Mouse (Mus musculus): ENCODE measurements around the gene Adarb1. TPM values are rescaled to one million over a fixed set of nuclear protein-coding genes. Genes with fewer than 3 reads are reported as not detected.

Adarb1 gene
- polyA plus RNA-seq, 1 experiment from 2014 or later, result 4.5 TPM

- ATAC-seq (replicated peaks; ENCODE audit: low FRiP score), result no peak
- Histone ChIP-seq H3K9me3 (ENCODE audit: control insufficient read depth, low read length) (no peaks in the 10 kb centered on the region), H3K4me1 (replicated peaks; ENCODE audit: control insufficient read depth, insufficient read depth, low read length) (no peaks in the 10 kb centered on the region), H3K27me3 (replicated peaks; ENCODE audit: control insufficient read depth, insufficient read depth, low read length) (no peaks in the 10 kb centered on the region), H3K4me3 (ENCODE audit: low read depth, low read length) (no peak overlapping the region), H3K27ac (ENCODE audit: low read depth, low read length) (no peak overlapping the region), H3K9ac (ENCODE audit: low read depth, low read length) (no peak overlapping the region), H3K36me3 (ENCODE audit: control insufficient read depth, insufficient read depth, low read length) (no peaks in the 10 kb centered on the region), H3K4me2 (no peak overlapping the region)
- no peak for DNase-seq (ENCODE audit: low spot score)
- 74% methylated on average over 6 of the region's 6 CpGs for WGBS
Observed at GRCm38 (mm10) chr10:77391072-77391471, 27.0 kb downstream of the Adarb1 start.

- 62% methylated on average over 1 of the region's 1 CpGs for WGBS
- H3K4me2 ChIP-seq, result no peak overlapping the region
- H3K36me3 ChIP-seq (ENCODE audit: control insufficient read depth, insufficient read depth, low read length), result no peaks in the 10 kb centered on the region
- H3K27me3 ChIP-seq (replicated peaks; ENCODE audit: control insufficient read depth, insufficient read depth, low read length), result no peaks in the 10 kb centered on the region
- H3K9me3 ChIP-seq (ENCODE audit: control insufficient read depth, low read length), result no peaks in the 10 kb centered on the region
- DNase-seq (ENCODE audit: low spot score) (no peak), ATAC-seq (replicated peaks; ENCODE audit: low FRiP score) (no peak)
- no peak overlapping the region for H3K9ac ChIP-seq (ENCODE audit: low read depth, low read length)
- H3K4me1 ChIP-seq (replicated peaks; ENCODE audit: control insufficient read depth, insufficient read depth, low read length), result no peaks in the 10 kb centered on the region
- no peak overlapping the region for H3K4me3 ChIP-seq (ENCODE audit: low read depth, low read length)
- H3K27ac ChIP-seq (ENCODE audit: low read depth, low read length), result no peak overlapping the region
Observed at GRCm38 (mm10) chr10:77387558-77387957, 30.5 kb downstream of the Adarb1 start.

GRCm38 (mm10) chr10:77385731-77386130 is 32.3 kb downstream of the Adarb1 start:
- no peak overlapping the region for H3K9ac ChIP-seq (ENCODE audit: low read depth, low read length)
- H3K36me3 ChIP-seq (ENCODE audit: control insufficient read depth, insufficient read depth, low read length), result no peaks in the 10 kb centered on the region
- ATAC-seq (replicated peaks; ENCODE audit: low FRiP score) (no peak), DNase-seq (ENCODE audit: low spot score) (no peak)
- H3K4me2 ChIP-seq, result no peak overlapping the region
- no peaks in the 10 kb centered on the region for H3K9me3 ChIP-seq (ENCODE audit: control insufficient read depth, low read length)
- no peaks in the 10 kb centered on the region for H3K27me3 ChIP-seq (replicated peaks; ENCODE audit: control insufficient read depth, insufficient read depth, low read length)
- no peak overlapping the region for H3K27ac ChIP-seq (ENCODE audit: low read depth, low read length)
- WGBS, result 79% methylated on average over 4 of the region's 4 CpGs
- H3K4me3 ChIP-seq (ENCODE audit: low read depth, low read length), result no peak overlapping the region
- H3K4me1 ChIP-seq (replicated peaks; ENCODE audit: control insufficient read depth, insufficient read depth, low read length), result no peaks in the 10 kb centered on the region

- no peak overlapping the region for H3K9ac ChIP-seq (ENCODE audit: low read depth, low read length)
- no peak overlapping the region for H3K4me3 ChIP-seq (ENCODE audit: low read depth, low read length)
- H3K27me3 ChIP-seq (replicated peaks; ENCODE audit: control insufficient read depth, insufficient read depth, low read length), result no peaks in the 10 kb centered on the region
- no peaks in the 10 kb centered on the region for H3K36me3 ChIP-seq (ENCODE audit: control insufficient read depth, insufficient read depth, low read length)
- ATAC-seq (replicated peaks; ENCODE audit: low FRiP score), result no peak
- no peak overlapping the region for H3K27ac ChIP-seq (ENCODE audit: low read depth, low read length)
- DNase-seq (ENCODE audit: low spot score), result no peak
- 86% methylated on average over 8 of the region's 8 CpGs for WGBS
- no peak overlapping the region for H3K4me2 ChIP-seq
- no peaks in the 10 kb centered on the region for H3K4me1 ChIP-seq (replicated peaks; ENCODE audit: control insufficient read depth, insufficient read depth, low read length)
- H3K9me3 ChIP-seq (ENCODE audit: control insufficient read depth, low read length), result no peaks in the 10 kb centered on the region
Observed at GRCm38 (mm10) chr10:77383045-77383444, 35.0 kb downstream of the Adarb1 start.

- 64% methylated on average over 2 of the region's 2 CpGs for WGBS
Observed at GRCm38 (mm10) chr10:77381191-77381590, 36.9 kb downstream of the Adarb1 start.

GRCm38 (mm10) chr10:77380716-77381115 is 37.4 kb downstream of the Adarb1 start:
- H3K27ac ChIP-seq (ENCODE audit: low read depth, low read length), result no peak overlapping the region
- no peak overlapping the region for H3K4me3 ChIP-seq (ENCODE audit: low read depth, low read length)
- ATAC-seq (replicated peaks; ENCODE audit: low FRiP score), result no peak
- DNase-seq (ENCODE audit: low spot score), result no peak
- 78% methylated on average over 6 of the region's 6 CpGs for WGBS
- H3K9me3 ChIP-seq (ENCODE audit: control insufficient read depth, low read length), result no peaks in the 10 kb centered on the region
- no peaks in the 10 kb centered on the region for H3K4me1 ChIP-seq (replicated peaks; ENCODE audit: control insufficient read depth, insufficient read depth, low read length)
- no peak overlapping the region for H3K9ac ChIP-seq (ENCODE audit: low read depth, low read length)
- H3K4me2 ChIP-seq, result no peak overlapping the region
- no peaks in the 10 kb centered on the region for H3K27me3 ChIP-seq (replicated peaks; ENCODE audit: control insufficient read depth, insufficient read depth, low read length)
- no peaks in the 10 kb centered on the region for H3K36me3 ChIP-seq (ENCODE audit: control insufficient read depth, insufficient read depth, low read length)

More at GRCm38 (mm10) chr10:77381191-77381590, 36.9 kb downstream of the Adarb1 start:
- DNase-seq (ENCODE audit: low spot score) (no peak), ATAC-seq (replicated peaks; ENCODE audit: low FRiP score) (no peak)
- Histone ChIP-seq H3K9me3 (ENCODE audit: control insufficient read depth, low read length) (no peaks in the 10 kb centered on the region), H3K27ac (ENCODE audit: low read depth, low read length) (no peak overlapping the region), H3K36me3 (ENCODE audit: control insufficient read depth, insufficient read depth, low read length) (no peaks in the 10 kb centered on the region), H3K9ac (ENCODE audit: low read depth, low read length) (no peak overlapping the region), H3K4me2 (no peak overlapping the region), H3K4me3 (ENCODE audit: low read depth, low read length) (no peak overlapping the region), H3K4me1 (replicated peaks; ENCODE audit: control insufficient read depth, insufficient read depth, low read length) (no peaks in the 10 kb centered on the region), H3K27me3 (replicated peaks; ENCODE audit: control insufficient read depth, insufficient read depth, low read length) (no peaks in the 10 kb centered on the region)

- WGBS, result 94% methylated on average over 4 of the region's 4 CpGs
Observed at GRCm38 (mm10) chr10:77379199-77379598, 38.9 kb downstream of the Adarb1 start.

GRCm38 (mm10) chr10:77376056-77376455 is 42.0 kb downstream of the Adarb1 start:
- ATAC-seq (replicated peaks; ENCODE audit: low FRiP score) (no peak), DNase-seq (ENCODE audit: low spot score) (no peak)
- Histone ChIP-seq H3K27ac (ENCODE audit: low read depth, low read length) (no peak overlapping the region), H3K4me3 (ENCODE audit: low read depth, low read length) (no peak overlapping the region), H3K36me3 (ENCODE audit: control insufficient read depth, insufficient read depth, low read length) (no peaks in the 10 kb centered on the region), H3K9me3 (ENCODE audit: control insufficient read depth, low read length) (no peaks in the 10 kb centered on the region), H3K4me2 (no peak overlapping the region), H3K4me1 (replicated peaks; ENCODE audit: control insufficient read depth, insufficient read depth, low read length) (no peaks in the 10 kb centered on the region), H3K9ac (ENCODE audit: low read depth, low read length) (no peak overlapping the region), H3K27me3 (replicated peaks; ENCODE audit: control insufficient read depth, insufficient read depth, low read length) (no peaks in the 10 kb centered on the region)
- WGBS, result 74% methylated on average over 1 of the region's 1 CpGs

More at GRCm38 (mm10) chr10:77379199-77379598, 38.9 kb downstream of the Adarb1 start:
- ATAC-seq (replicated peaks; ENCODE audit: low FRiP score), result no peak
- DNase-seq (ENCODE audit: low spot score), result no peak
- H3K36me3 ChIP-seq (ENCODE audit: control insufficient read depth, insufficient read depth, low read length), result no peaks in the 10 kb centered on the region
- no peaks in the 10 kb centered on the region for H3K27me3 ChIP-seq (replicated peaks; ENCODE audit: control insufficient read depth, insufficient read depth, low read length)
- no peak overlapping the region for H3K9ac ChIP-seq (ENCODE audit: low read depth, low read length)
- H3K4me2 ChIP-seq, result no peak overlapping the region
- no peak overlapping the region for H3K27ac ChIP-seq (ENCODE audit: low read depth, low read length)
- H3K4me1 ChIP-seq (replicated peaks; ENCODE audit: control insufficient read depth, insufficient read depth, low read length), result no peaks in the 10 kb centered on the region
- H3K9me3 ChIP-seq (ENCODE audit: control insufficient read depth, low read length), result no peaks in the 10 kb centered on the region
- H3K4me3 ChIP-seq (ENCODE audit: low read depth, low read length), result no peak overlapping the region

- ATAC-seq (replicated peaks; ENCODE audit: low FRiP score) (no peak), DNase-seq (ENCODE audit: low spot score) (no peak)
- Histone ChIP-seq H3K27ac (ENCODE audit: low read depth, low read length) (no peak overlapping the region), H3K4me1 (replicated peaks; ENCODE audit: control insufficient read depth, insufficient read depth, low read length) (no peaks in the 10 kb centered on the region), H3K27me3 (replicated peaks; ENCODE audit: control insufficient read depth, insufficient read depth, low read length) (no peaks in the 10 kb centered on the region), H3K4me2 (no peak overlapping the region), H3K9me3 (ENCODE audit: control insufficient read depth, low read length) (no peaks in the 10 kb centered on the region), H3K36me3 (ENCODE audit: control insufficient read depth, insufficient read depth, low read length) (no peaks in the 10 kb centered on the region), H3K4me3 (ENCODE audit: low read depth, low read length) (no peak overlapping the region), H3K9ac (ENCODE audit: low read depth, low read length) (no peak overlapping the region)
- WGBS, result 89% methylated on average over 1 of the region's 1 CpGs
Observed at GRCm38 (mm10) chr10:77374948-77375347, 43.1 kb downstream of the Adarb1 start.

Measured in liver, embryonic 11.5 days (tissue).